In the genomic region with DNA sequence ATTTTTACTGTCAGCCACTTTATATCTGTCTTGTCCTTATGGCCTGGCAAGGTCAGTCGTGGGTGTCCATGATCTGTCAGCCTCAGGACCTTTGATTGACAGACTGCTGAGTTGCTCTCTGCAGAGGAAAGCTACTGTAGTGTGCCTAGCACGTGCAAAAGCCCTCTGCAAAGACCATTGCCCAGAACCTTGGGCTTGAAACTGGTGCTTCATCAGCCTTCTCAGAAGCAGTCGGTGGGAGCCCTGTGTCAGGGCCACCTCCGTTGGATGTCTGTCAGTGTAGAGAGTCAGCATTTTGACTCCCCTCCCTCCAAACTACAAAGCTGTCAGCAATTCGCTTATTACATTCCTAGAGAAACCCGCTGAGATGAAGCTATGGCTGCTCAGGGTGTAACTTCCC, we compare ENCODE assay signal across 26 mouse cellular contexts.
A peak's percentile ranks its signal among the peaks of the same experiment; 100 is the strongest.
DNase-seq lines count a peak whose midpoint lies in the region; ATAC-seq and TF ChIP-seq lines count a peak whose summit lies in the region.
"Had no signal": no experiment of that assay in that cellular context is flagged by ENCODE, and none has a peak within 500 bp of the region (broad histone marks: within the 10 kb centered on the region; RNA-seq: fewer than 3 reads in every experiment).

No protein-coding gene starts in this region.

- 34% methylated on average over 6 of the region's 6 CpGs for WGBS in forebrain, embryonic 12.5 days
- 36% methylated on average over 6 of the region's 6 CpGs for WGBS in forebrain, embryonic 11.5 days
- 13% methylated on average over 6 of the region's 6 CpGs for WGBS in heart, embryonic 11.5 days (ENCODE audit: insufficient replicate concordance)
- 43% methylated on average over 6 of the region's 6 CpGs for WGBS in limb, embryonic 14.5 days
- 53% methylated on average over 6 of the region's 6 CpGs for WGBS in limb, embryonic 10.5 days

- no peak overlapping the region for H3ac ChIP-seq in myocyte (ENCODE audit: control insufficient read depth, insufficient read length)

- no peak overlapping the region for H3K4me3 ChIP-seq in forebrain, embryonic 12.5 days (replicated peaks)
- no peak overlapping the region for H3K4me3 ChIP-seq in forebrain, embryonic 11.5 days (ENCODE audit: low read depth, low read length)
- H3K4me3 ChIP-seq in heart, embryonic 11.5 days (ENCODE audit: low read depth, low read length) = no peak overlapping the region
- H3K4me3 ChIP-seq in limb, embryonic 14.5 days (replicated peaks; ENCODE audit: low read length) = no peak overlapping the region
- H3K4me3 ChIP-seq in limb, embryonic 10.5 days = no peak overlapping the region
- no peak overlapping the region for H3K4me3 ChIP-seq in myocyte
- H3K4me3 ChIP-seq: limb, embryonic 13.5 days; liver, embryonic 13.5 days; megakaryocyte, embryonic 14.5 days; neural tube, embryonic 12.5 days had no signal

- no peaks in the 10 kb centered on the region for H3K79me2 ChIP-seq in myocyte (ENCODE audit: control insufficient read depth, insufficient read depth)

- TF ChIP-seq POLR2A in limb, embryonic 14.5 days (IDR thresholded peaks at IDR 0.05; ENCODE audit: borderline replicate concordance, extremely low read depth, insufficient read depth, insufficient read length) = no peak
- TF ChIP-seq POLR2A in myocyte (IDR thresholded peaks at IDR 0.05; ENCODE audit: insufficient read length, low read depth) = no peak

- no peaks in the 10 kb centered on the region for H3K36me3 ChIP-seq in forebrain, embryonic 12.5 days (replicated peaks)
- no peaks in the 10 kb centered on the region for H3K36me3 ChIP-seq in forebrain, embryonic 11.5 days (ENCODE audit: control insufficient read depth, insufficient read depth, low read length)
- no peaks in the 10 kb centered on the region for H3K36me3 ChIP-seq in heart, embryonic 11.5 days (ENCODE audit: control insufficient read depth, insufficient read depth, low read length)
- H3K36me3 ChIP-seq in limb, embryonic 14.5 days (ENCODE audit: control insufficient read depth, insufficient read depth, low read length) = no peaks in the 10 kb centered on the region
- no peaks in the 10 kb centered on the region for H3K36me3 ChIP-seq in limb, embryonic 10.5 days
- no peaks in the 10 kb centered on the region for H3K36me3 ChIP-seq in myocyte (ENCODE audit: control insufficient read depth, insufficient read depth)
- H3K36me3 ChIP-seq: G1E; limb, embryonic 13.5 days; liver, embryonic 13.5 days; neural tube, embryonic 12.5 days had no signal

- ATAC-seq in forebrain, embryonic 12.5 days (ENCODE audit: low FRiP score) = no peak
- no peak for ATAC-seq in forebrain, embryonic 11.5 days (replicated peaks; ENCODE audit: low FRiP score)
- ATAC-seq in heart, embryonic 11.5 days (replicated peaks; ENCODE audit: insufficient number of reproducible peaks, low FRiP score, low TSS enrichment) = 0 out of 2 replicates have a peak, but pooled peaks have one; percentile 35
- ATAC-seq in limb, embryonic 14.5 days (ENCODE audit: low FRiP score, low read depth) = peak; percentile 6; the same call in 1 of the 2 replicates
- ATAC-seq in granulocyte monocyte progenitor cell, adult 5-6 weeks (replicated peaks; ENCODE audit: poor library complexity, severe bottlenecking) = no peak
- ATAC-seq: forebrain, embryonic 16.5 days; hindbrain, postnatal 0 days; intestine, embryonic 16.5 days; Patski had no signal

- 0 out of 2 replicates have a peak overlapping the region, but pooled peaks have one; percentile 4 for H3K4me2 ChIP-seq in forebrain, embryonic 12.5 days
- H3K4me2 ChIP-seq in forebrain, embryonic 11.5 days (ENCODE audit: low read depth, low read length, severe bottlenecking) = no peak overlapping the region
- H3K4me2 ChIP-seq in heart, embryonic 11.5 days = peak overlapping the region; percentile 17; the same call in 1 of the 2 replicates
- H3K4me2 ChIP-seq in limb, embryonic 14.5 days (replicated peaks; ENCODE audit: low read depth, low read length, severe bottlenecking) = no peak overlapping the region; the same call in 1 of the 2 replicates
- peak overlapping the region; percentile 52 for H3K4me2 ChIP-seq in myocyte (ENCODE audit: low read depth)
- H3K4me2 ChIP-seq: liver, embryonic 13.5 days; neural tube, embryonic 12.5 days had no signal

- intact Hi-C loops in heart, postnatal 25 days (cut with DNase I) = no loop called here

- peaks cover 8% of the 10 kb centered on the region; the same call in 1 of the 2 replicates for H3K27me3 ChIP-seq in forebrain, embryonic 12.5 days
- no peaks in the 10 kb centered on the region for H3K27me3 ChIP-seq in forebrain, embryonic 11.5 days (ENCODE audit: control insufficient read depth, insufficient read depth, low read length)
- no peaks in the 10 kb centered on the region for H3K27me3 ChIP-seq in heart, embryonic 11.5 days (ENCODE audit: control insufficient read depth, insufficient read depth, low read length)
- H3K27me3 ChIP-seq in limb, embryonic 14.5 days (ENCODE audit: control insufficient read depth, insufficient read depth, low read length) = no peaks in the 10 kb centered on the region
- no peaks in the 10 kb centered on the region for H3K27me3 ChIP-seq in limb, embryonic 10.5 days (ENCODE audit: low read depth, poor library complexity, severe bottlenecking)
- H3K27me3 ChIP-seq in myocyte (ENCODE audit: control insufficient read depth, insufficient read depth, insufficient read length) = no peaks in the 10 kb centered on the region
- H3K27me3 ChIP-seq: CH12.LX; limb, embryonic 13.5 days; liver, embryonic 13.5 days; megakaryocyte, embryonic 14.5 days; neural tube, embryonic 12.5 days; Patski had no signal

- H3K9ac ChIP-seq in forebrain, embryonic 12.5 days = no peak overlapping the region
- H3K9ac ChIP-seq in forebrain, embryonic 11.5 days (ENCODE audit: low read length) = no peak overlapping the region
- no peak overlapping the region; the same call in 1 of the 2 replicates for H3K9ac ChIP-seq in heart, embryonic 11.5 days (ENCODE audit: low read depth, low read length)
- H3K9ac ChIP-seq in limb, embryonic 14.5 days (ENCODE audit: low read depth, low read length, severe bottlenecking) = no peak overlapping the region
- H3K9ac ChIP-seq: limb, embryonic 13.5 days; liver, embryonic 13.5 days; neural tube, embryonic 12.5 days had no signal

- peaks cover 12% of the 10 kb centered on the region for H3K4me1 ChIP-seq in forebrain, embryonic 12.5 days
- H3K4me1 ChIP-seq in forebrain, embryonic 11.5 days (replicated peaks; ENCODE audit: control insufficient read depth, insufficient read depth, low read length) = peaks cover 3% of the 10 kb centered on the region; the same call in 1 of the 2 replicates
- H3K4me1 ChIP-seq in heart, embryonic 11.5 days (ENCODE audit: control insufficient read depth, insufficient read depth, low read length) = peaks cover 13% of the 10 kb centered on the region
- 0 out of 2 replicates have a peak, but pooled peaks cover 3% of the 10 kb centered on the region for H3K4me1 ChIP-seq in limb, embryonic 14.5 days (ENCODE audit: control insufficient read depth, insufficient read depth, low read length)
- peaks cover 11% of the 10 kb centered on the region for H3K4me1 ChIP-seq in limb, embryonic 10.5 days
- H3K4me1 ChIP-seq: megakaryocyte, embryonic 14.5 days; neural tube, embryonic 12.5 days had no signal

- DNase-seq in forebrain, embryonic 11.5 days (ENCODE audit: low spot score) = no peak
- no peak for DNase-seq in heart, postnatal 25 days (ENCODE audit: low spot score)
- no peak for DNase-seq in limb, embryonic 14.5 days (ENCODE audit: low spot score)
- no peak for DNase-seq in limb, embryonic 10.5 days (ENCODE audit: low spot score)
- DNase-seq: B cell, adult 2 months; cerebellum, adult 2 months; cerebellum, postnatal 25 days; kidney, postnatal 14 days; liver, embryonic 13.5 days; lung, adult 2 months; lung, postnatal 36 days; right cerebral cortex, postnatal 14 days had no signal

- H3K27ac ChIP-seq in forebrain, embryonic 12.5 days = no peak overlapping the region
- no peak overlapping the region for H3K27ac ChIP-seq in forebrain, embryonic 11.5 days (ENCODE audit: low read depth, low read length)
- peak overlapping the region; percentile 94 for H3K27ac ChIP-seq in heart, embryonic 11.5 days (ENCODE audit: low read depth, low read length)
- no peak overlapping the region for H3K27ac ChIP-seq in limb, embryonic 14.5 days (replicated peaks; ENCODE audit: low read depth, low read length)
- H3K27ac ChIP-seq in limb, embryonic 10.5 days = no peak overlapping the region
- H3K27ac ChIP-seq: hindbrain, postnatal 0 days; limb, embryonic 13.5 days; liver, embryonic 13.5 days; neural tube, embryonic 12.5 days; stomach, postnatal 0 days had no signal

- H3K9me3 ChIP-seq in forebrain, embryonic 12.5 days = no peaks in the 10 kb centered on the region
- no peaks in the 10 kb centered on the region; the same call in 1 of the 2 replicates for H3K9me3 ChIP-seq in forebrain, embryonic 11.5 days (ENCODE audit: control insufficient read depth, low read length)
- no peaks in the 10 kb centered on the region for H3K9me3 ChIP-seq in heart, embryonic 11.5 days (replicated peaks; ENCODE audit: control insufficient read depth, low read length)
- no peaks in the 10 kb centered on the region for H3K9me3 ChIP-seq in limb, embryonic 14.5 days (ENCODE audit: control insufficient read depth, low read length)
- H3K9me3 ChIP-seq in limb, embryonic 10.5 days (replicated peaks) = no peaks in the 10 kb centered on the region
- H3K9me3 ChIP-seq: liver, embryonic 13.5 days; neural tube, embryonic 12.5 days had no signal

TF ChIP-seq in myocyte, 11 proteins besides CTCF, POLR2A, EP300 and RAD21:
- TF ChIP-seq USF1 (IDR thresholded peaks at IDR 0.05; ENCODE audit: low read depth) = no peak
- no peak for TF ChIP-seq TCF3 (IDR thresholded peaks at IDR 0.05; ENCODE audit: insufficient read length, low read depth)
- TF ChIP-seq POLR2AphosphoS2 (IDR thresholded peaks at IDR 0.05; ENCODE audit: insufficient read length, low read depth) = no peak
- no peak for TF ChIP-seq MYOD1 (IDR thresholded peaks at IDR 0.05; ENCODE audit: control insufficient read depth in 1 of 3, insufficient read length in 2 of 3, low read depth in 2 of 3)
- TF ChIP-seq E2F4 (IDR thresholded peaks at IDR 0.05; ENCODE audit: insufficient read depth) = no peak

Comparison
In these comparisons a context has a peak if more than half of its experiments do, and no peak if none do; other contexts are left out.
1. H3K4me2 ChIP-seq: peak in forebrain, embryonic 12.5 days (single experiment), heart, embryonic 11.5 days (single experiment) and myocyte (single experiment); none in forebrain, embryonic 11.5 days (single experiment) and limb, embryonic 14.5 days (single experiment).
2. ATAC-seq: peak in heart, embryonic 11.5 days (single experiment) and limb, embryonic 14.5 days (single experiment); none in forebrain, embryonic 12.5 days (single experiment), forebrain, embryonic 11.5 days (single experiment) and granulocyte monocyte progenitor cell, adult 5-6 weeks (single experiment).